Mouse (Mus musculus) MEL (cell line): Measurements from ENCODE around the gene Magel2. TPM values are rescaled to one million over a fixed set of nuclear protein-coding genes. Genes with fewer than 3 reads are reported as not detected.

ENCODE experiments used
- DNase-seq: peaks from one replicate; pipeline ENCODE4 v3.0.0; 2011; ENCODE audit warnings: low read depth, low spot score
- H3K27ac ChIP-seq: 2 replicates; pipeline ENCODE4 v1.5.1; 2012; ENCODE audit warnings: low read depth, mild to moderate bottlenecking, control low read depth, low read length, moderate library complexity; ENCODE audit not compliant: control insufficient read depth
- H3K27me3 ChIP-seq, 2 experiments: fragments of 150-350 bp in 1 of 2; sonication (generic) in 1 of 2; 2 replicates each; pipeline ENCODE4 v1.6.1; 2012; ENCODE audit warnings: low read length in 2 of 2, mild to moderate bottlenecking in 2 of 2, improper control_type of control experiment in 1 of 2, moderate library complexity in 1 of 2; ENCODE audit not compliant: insufficient read depth in 2 of 2, control insufficient read depth in 1 of 2
- H3K36me3 ChIP-seq, 2 experiments: 2 replicates each; pipeline ENCODE4 v1.6.1; 2012 to 2014; ENCODE audit warnings: low read length in 2 of 2, improper control_type of control experiment in 1 of 2, inconsistent platforms in 1 of 2, mild to moderate bottlenecking in 1 of 2; ENCODE audit not compliant: insufficient read depth in 2 of 2, control insufficient read depth in 1 of 2
- H3K4me1 ChIP-seq, 2 experiments: fragments of 150-350 bp in 1 of 2; sonication (generic) in 1 of 2; 2 replicates each; pipeline ENCODE4 v1.6.1; 2012; ENCODE audit warnings: low read length in 2 of 2, improper control_type of control experiment in 1 of 2, mild to moderate bottlenecking in 1 of 2; ENCODE audit not compliant: insufficient read depth in 2 of 2, control insufficient read depth in 1 of 2
- H3K4me3 ChIP-seq, 2 experiments: fragments of 150-350 bp in 1 of 2; sonication (generic) in 1 of 2; 2 replicates each; pipeline ENCODE4 v1.5.1; 2012; ENCODE audit warnings: low read depth in 2 of 2, low read length in 2 of 2, mild to moderate bottlenecking in 2 of 2, moderate library complexity in 2 of 2, control low read depth in 1 of 2, improper control_type of control experiment in 1 of 2; ENCODE audit not compliant: control insufficient read depth in 1 of 2, insufficient read depth in 1 of 2
- H3K79me2 ChIP-seq: 2 replicates; pipeline ENCODE4 v1.6.1; 2012; ENCODE audit warnings: mild to moderate bottlenecking, low read length, moderate library complexity; ENCODE audit not compliant: control insufficient read depth, poor library complexity, insufficient read depth
- H3K9ac ChIP-seq: 2 replicates; pipeline ENCODE4 v1.6.1; 2012; ENCODE audit warnings: low read depth, mild to moderate bottlenecking, control low read depth, low read length, moderate library complexity; ENCODE audit not compliant: control insufficient read depth, poor library complexity, severe bottlenecking
- H3K9me3 ChIP-seq: fragments of 150-350 bp; sonication (generic); replicated peaks from 2 replicates; pipeline ENCODE4 v1.6.1; 2012; ENCODE audit warnings: mild to moderate bottlenecking, low read length, improper control_type of control experiment, moderate library complexity; ENCODE audit not compliant: insufficient read depth
- CTCF ChIP-seq, 3 experiments: IDR thresholded peaks in 2 of 3; conservative IDR thresholded peaks in 1 of 3; 2 replicates each; pipeline ENCODE4 v1.5.1; 2011 to 2012; ENCODE audit warnings: low read length in 3 of 3, low read depth in 2 of 3, mild to moderate bottlenecking in 2 of 3, improper control_type of control experiment in 1 of 3, inconsistent platforms in 1 of 3, mixed read lengths in 1 of 3, moderate library complexity in 1 of 3; ENCODE audit not compliant: control insufficient read depth in 1 of 3, insufficient read depth in 1 of 3, poor library complexity in 1 of 3, severe bottlenecking in 1 of 3
- ELF1 ChIP-seq: IDR thresholded peaks from 2 replicates; pipeline ENCODE4 v1.6.1; 2014; ENCODE audit warnings: low read depth, mild to moderate bottlenecking, inconsistent platforms, low read length, improper control_type of control experiment, moderate library complexity
- GABPA ChIP-seq: IDR thresholded peaks from 2 replicates; pipeline ENCODE4 v1.6.1; 2012; ENCODE audit warnings: low read depth, mild to moderate bottlenecking, inconsistent platforms, low read length, improper control_type of control experiment, moderate library complexity
- HCFC1 ChIP-seq: IDR thresholded peaks from 2 replicates; pipeline ENCODE4 v1.6.1; 2012; ENCODE audit warnings: low read depth, mild to moderate bottlenecking, inconsistent platforms, low read length, improper control_type of control experiment, moderate library complexity
- JUND ChIP-seq: IDR thresholded peaks from 2 replicates; pipeline ENCODE4 v1.6.1; 2011; ENCODE audit warnings: low read depth, mild to moderate bottlenecking, improper control_type of control experiment, low read length
- KAT2A ChIP-seq: conservative IDR thresholded peaks from 2 replicates; pipeline ENCODE4 v1.6.1; 2012; ENCODE audit warnings: low read depth, low read length, improper control_type of control experiment, inconsistent platforms
- MEF2A ChIP-seq: IDR thresholded peaks from 2 replicates; pipeline ENCODE4 v1.6.1; 2014; ENCODE audit warnings: low read depth, mild to moderate bottlenecking, inconsistent platforms, low read length, improper control_type of control experiment; ENCODE audit not compliant: poor library complexity, insufficient replicate concordance, severe bottlenecking; ENCODE audit errors: extremely low read depth
- MXI1 ChIP-seq: IDR thresholded peaks from 2 replicates; pipeline ENCODE4 v1.6.1; 2011; ENCODE audit warnings: mild to moderate bottlenecking, low read depth, low read length, improper control_type of control experiment
- NRF1 ChIP-seq: IDR thresholded peaks from 2 replicates; pipeline ENCODE4 v1.6.1; 2014; ENCODE audit warnings: low read depth, mild to moderate bottlenecking, inconsistent platforms, low read length, improper control_type of control experiment, moderate library complexity; ENCODE audit not compliant: poor library complexity, insufficient read depth, severe bottlenecking
- POLR2A ChIP-seq, 2 experiments: IDR thresholded peaks; 2 replicates each; pipeline ENCODE4 v1.6.1; 2011 to 2012; ENCODE audit warnings: low read length in 2 of 2, mild to moderate bottlenecking in 2 of 2, control low read depth in 1 of 2, improper control_type of control experiment in 1 of 2, low read depth in 1 of 2, moderate library complexity in 1 of 2; ENCODE audit not compliant: control insufficient read depth in 1 of 2, insufficient read depth in 1 of 2, poor library complexity in 1 of 2
- POLR2AphosphoS2 ChIP-seq: IDR thresholded peaks from 2 replicates; pipeline ENCODE4 v1.6.1; 2011; ENCODE audit warnings: low read length, improper control_type of control experiment
- RAD21 ChIP-seq: IDR thresholded peaks from 2 replicates; pipeline ENCODE4 v1.6.1; 2011; ENCODE audit warnings: mild to moderate bottlenecking, low read depth, low read length, improper control_type of control experiment
- RCOR1 ChIP-seq: IDR thresholded peaks from 2 replicates; pipeline ENCODE4 v1.6.1; 2012; ENCODE audit warnings: low read depth, mild to moderate bottlenecking, inconsistent platforms, low read length, improper control_type of control experiment
- SMC3 ChIP-seq: IDR thresholded peaks from 2 replicates; pipeline ENCODE4 v1.6.1; 2011; ENCODE audit warnings: low read depth, low read length, improper control_type of control experiment
- TAL1 ChIP-seq: IDR thresholded peaks from 2 replicates; pipeline ENCODE4 v1.6.1; 2012; ENCODE audit warnings: mild to moderate bottlenecking, inconsistent platforms, low read length, moderate library complexity, mixed read lengths
- USF2 ChIP-seq, 2 experiments: IDR thresholded peaks; 2 replicates each; pipeline ENCODE4 v1.6.1; 2011 to 2012; ENCODE audit warnings: improper control_type of control experiment in 2 of 2, low read length in 2 of 2, borderline replicate concordance in 1 of 2, inconsistent platforms in 1 of 2, low read depth in 1 of 2, mild to moderate bottlenecking in 1 of 2; ENCODE audit not compliant: insufficient read depth in 1 of 2
- ZKSCAN1 ChIP-seq: IDR thresholded peaks from 2 replicates; pipeline ENCODE4 v1.6.1; 2012; ENCODE audit warnings: low read depth, mild to moderate bottlenecking, inconsistent platforms, low read length, improper control_type of control experiment, moderate library complexity
- ZMIZ1 ChIP-seq: IDR thresholded peaks from 2 replicates; pipeline ENCODE4 v1.6.1; 2012; ENCODE audit warnings: low read depth, mild to moderate bottlenecking, inconsistent platforms, low read length, improper control_type of control experiment, moderate library complexity
- polyA plus RNA-seq, 2 experiments: library from polyadenylated mRNA; stranded (reverse) in 1 of 2; unstranded in 1 of 2; fragments of >175 nt in 1 of 2; fragments of >200 nt in 1 of 2; gene quantifications; 2 replicates each; pipeline versions ENCODE4 v1.2.1 to v1.2.4; 2012; ENCODE audit warnings: low replicate concordance in 2 of 2, low read depth in 1 of 2; ENCODE audit not compliant: insufficient read length in 2 of 2, insufficient read depth in 1 of 2, missing spikeins in 1 of 2
- total RNA-seq: library from RNA; depleted of rRNA; stranded (reverse); fragments of 300-350 nt; gene quantifications from 2 replicates; pipeline ENCODE4 v1.2.3, GENCODE M21; 2012

Magel2 gene
- total and polyA plus RNA-seq, 3 experiments: not detected

DNA sequence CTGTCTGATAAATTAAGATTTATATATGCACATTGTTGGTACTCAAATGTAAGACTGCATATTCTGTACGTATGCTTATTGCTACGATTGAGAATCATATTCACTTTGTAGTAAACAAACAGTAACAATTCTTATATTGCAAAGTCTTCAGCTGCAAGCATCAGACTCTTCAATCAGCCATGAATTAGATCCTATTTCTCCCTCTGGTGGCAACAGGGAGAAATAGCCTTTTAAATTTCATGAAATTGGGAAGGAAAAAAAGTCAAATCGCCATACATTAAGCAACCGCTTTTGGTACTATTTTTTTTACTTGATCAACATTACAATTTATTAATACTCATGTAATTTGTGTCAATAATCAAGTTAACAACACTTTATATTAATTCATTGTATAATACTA lies 11.5 kb downstream of the Magel2 start:
- no peaks in the 10 kb centered on the region for H3K36me3 ChIP-seq
- H3K4me1 ChIP-seq: no peaks in the 10 kb centered on the region
- DNase-seq: no peak
- H3K79me2 ChIP-seq: no peaks in the 10 kb centered on the region
- TF ChIP-seq ELF1 (no peak), SMC3 (peak; percentile 28; the same call in 1 of the 2 replicates), RCOR1 (no peak)
- H3K9ac ChIP-seq: no peak overlapping the region
- H3K4me3 ChIP-seq: no peak overlapping the region
- no peaks in the 10 kb centered on the region for H3K27me3 ChIP-seq
- H3K9me3 ChIP-seq: no peaks in the 10 kb centered on the region
- no peak overlapping the region for H3K27ac ChIP-seq

DNA sequence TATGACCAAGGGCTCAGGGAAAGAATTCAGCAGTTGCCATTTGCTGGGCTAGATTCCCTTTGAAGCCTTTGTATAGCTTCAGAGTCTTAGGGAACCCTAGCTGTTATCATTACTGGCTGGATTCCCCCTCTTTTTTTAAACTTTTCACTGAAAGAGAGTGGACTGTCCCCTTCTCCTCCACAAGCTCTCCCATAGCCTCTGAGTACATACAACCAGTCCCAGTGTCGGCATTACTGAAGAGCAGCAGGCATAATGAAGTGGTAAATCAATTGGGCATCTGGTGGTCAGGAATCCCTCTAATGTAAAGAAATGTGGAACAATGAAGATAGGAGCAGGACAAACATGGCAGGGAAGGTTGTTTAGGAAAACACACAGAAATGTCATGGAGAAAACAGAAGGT lies 15.4 kb downstream of the Magel2 start:
- H3K27me3 ChIP-seq: no peaks in the 10 kb centered on the region
- no peak overlapping the region for H3K27ac ChIP-seq
- no peak for DNase-seq
- H3K9me3 ChIP-seq: no peaks in the 10 kb centered on the region
- TF ChIP-seq POLR2A (IDR thresholded peaks at IDR 0.05; ENCODE audit: control insufficient read depth in 1 of 2, insufficient read depth in 1 of 2, low read depth in 1 of 2, low read length in 2 of 2, poor library complexity in 1 of 2): no peak
- no peak for TF ChIP-seq RAD21
- TF ChIP-seq MEF2A: no peak
- TF ChIP-seq NRF1: no peak
- no peak for TF ChIP-seq HCFC1
- TF ChIP-seq CTCF (IDR thresholded peaks at IDR 0.05 in 2 of 3, conservative IDR thresholded peaks at IDR 0.05 in 1 of 3; ENCODE audit: control insufficient read depth in 1 of 3, insufficient read depth in 1 of 3, low read depth in 2 of 3, low read length in 3 of 3, poor library complexity in 1 of 3, severe bottlenecking in 1 of 3): no peak
- TF ChIP-seq USF2 (IDR thresholded peaks at IDR 0.05; ENCODE audit: borderline replicate concordance in 1 of 2, insufficient read depth in 1 of 2, low read depth in 1 of 2, low read length in 2 of 2): no peak
- no peak for TF ChIP-seq KAT2A
- TF ChIP-seq TAL1: no peak
- TF ChIP-seq ZKSCAN1: no peak
- no peak for TF ChIP-seq POLR2AphosphoS2
- no peak for TF ChIP-seq JUND
- no peak for TF ChIP-seq GABPA
- TF ChIP-seq ZMIZ1: no peak
- no peak for TF ChIP-seq MXI1
- H3K9ac ChIP-seq: no peak overlapping the region
- no peaks in the 10 kb centered on the region for H3K4me1 ChIP-seq
- no peaks in the 10 kb centered on the region for H3K79me2 ChIP-seq
- no peak overlapping the region for H3K4me3 ChIP-seq
- no peaks in the 10 kb centered on the region for H3K36me3 ChIP-seq
